Mouse (Mus musculus) liver, embryonic 15.5 days (tissue): ENCODE measurements around the gene Fam102a. TPM values are rescaled to one million over a fixed set of nuclear protein-coding genes. Genes with fewer than 3 reads are reported as not detected.

ENCODE experiments used
- ATAC-seq: fragments of 200-750 bp; cut with Nextera tagmentation; 2 replicates; pipeline ENCODE4 v1.8.0; 2017; ENCODE audit warnings: moderate number of reproducible peaks, mild to moderate bottlenecking, moderate library complexity; ENCODE audit not compliant: insufficient read depth
- H3K27ac ChIP-seq: fragments of 300-500 bp; sonication (generic); replicated peaks from 2 replicates; pipeline ENCODE4 v1.5.1; 2015; ENCODE audit warnings: mild to moderate bottlenecking, inconsistent platforms
- H3K27me3 ChIP-seq: fragments of 300-500 bp; sonication (generic); 2 replicates; pipeline ENCODE4 v1.6.1; 2015; ENCODE audit warnings: mild to moderate bottlenecking, inconsistent platforms
- H3K36me3 ChIP-seq: fragments of 300-500 bp; sonication (generic); replicated peaks from 2 replicates; pipeline ENCODE4 v1.6.1; 2015; ENCODE audit warnings: moderate library complexity, mild to moderate bottlenecking, inconsistent platforms
- H3K4me1 ChIP-seq: fragments of 300-500 bp; sonication (generic); replicated peaks from 2 replicates; pipeline ENCODE4 v1.6.1; 2015; ENCODE audit warnings: inconsistent platforms
- H3K4me2 ChIP-seq: fragments of 300-500 bp; sonication (generic); 2 replicates; pipeline ENCODE4 v1.6.1; 2015; ENCODE audit warnings: moderate library complexity, mild to moderate bottlenecking, inconsistent platforms
- H3K4me3 ChIP-seq: fragments of 300-500 bp; sonication (generic); replicated peaks from 2 replicates; pipeline ENCODE4 v1.5.1; 2015; ENCODE audit warnings: mild to moderate bottlenecking, inconsistent platforms
- H3K9ac ChIP-seq: fragments of 300-500 bp; sonication (generic); 2 replicates; pipeline ENCODE4 v1.6.1; 2015; ENCODE audit warnings: moderate library complexity, mild to moderate bottlenecking, inconsistent platforms
- H3K9me3 ChIP-seq: fragments of 300-500 bp; sonication (generic); replicated peaks from 2 replicates; pipeline ENCODE4 v1.6.1; 2016; ENCODE audit warnings: inconsistent platforms
- WGBS: fragments of 180-500 bp; shearing (Covaris S2); methylation state at CpG from one replicate; pipeline ENCODE4 v1.1.7; 2015; ENCODE audit warnings: mixed read lengths; ENCODE audit not compliant: insufficient replicate concordance; 5-methylcytosine and 5-hydroxymethylcytosine counted together
- polyA plus RNA-seq: library from polyadenylated mRNA; unstranded; fragments of >200 nt; fragmentation: Nextera tagmentation; extraction: Ambion mirVana; gene quantifications from 2 replicates; pipeline ENCODE4 v1.2.1, GENCODE M21; 2015

Gene Fam102a
- polyA plus RNA-seq, 1 experiment from 2014 or later: 1.3 TPM

DNA sequence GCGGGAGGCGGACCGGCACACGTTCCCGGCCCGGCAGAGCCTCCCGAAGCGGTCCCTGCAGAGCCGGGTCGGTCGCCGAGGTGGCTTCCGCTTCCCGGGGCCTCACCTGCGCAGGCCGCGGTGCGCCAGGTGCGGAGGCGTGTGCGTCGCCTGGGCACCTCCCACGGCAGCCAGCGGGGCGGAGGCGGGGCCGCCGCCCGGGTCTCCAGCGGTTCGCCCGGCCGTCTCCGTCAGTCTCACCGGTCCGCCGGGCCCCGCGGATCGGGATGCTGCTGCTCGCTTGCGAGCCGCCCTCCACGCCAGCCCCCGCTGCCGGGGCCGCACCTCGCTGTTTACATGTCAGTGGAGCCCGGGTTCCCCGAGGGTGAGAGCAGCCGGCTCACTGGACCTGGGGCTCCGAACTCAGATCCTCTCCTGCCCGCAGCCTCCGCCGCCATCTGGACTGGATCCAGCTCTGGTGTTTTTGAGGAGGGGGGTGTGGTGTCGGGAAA lies 414 bp downstream of the Fam102a start:
- Histone ChIP-seq H3K9ac (peak overlapping the region; percentile 75), H3K9me3 (no peaks in the 10 kb centered on the region), H3K36me3 (no peaks in the 10 kb centered on the region), H3K27ac (peak overlapping the region; percentile 81), H3K4me1 (peaks cover 38% of the 10 kb centered on the region), H3K4me3 (peak overlapping the region; percentile 78), H3K27me3 (peaks cover 67% of the 10 kb centered on the region), H3K4me2 (peak overlapping the region; percentile 100)
- peak; percentile 68 for ATAC-seq
- 0% methylated on average over 56 of the region's 56 CpGs for WGBS

DNA sequence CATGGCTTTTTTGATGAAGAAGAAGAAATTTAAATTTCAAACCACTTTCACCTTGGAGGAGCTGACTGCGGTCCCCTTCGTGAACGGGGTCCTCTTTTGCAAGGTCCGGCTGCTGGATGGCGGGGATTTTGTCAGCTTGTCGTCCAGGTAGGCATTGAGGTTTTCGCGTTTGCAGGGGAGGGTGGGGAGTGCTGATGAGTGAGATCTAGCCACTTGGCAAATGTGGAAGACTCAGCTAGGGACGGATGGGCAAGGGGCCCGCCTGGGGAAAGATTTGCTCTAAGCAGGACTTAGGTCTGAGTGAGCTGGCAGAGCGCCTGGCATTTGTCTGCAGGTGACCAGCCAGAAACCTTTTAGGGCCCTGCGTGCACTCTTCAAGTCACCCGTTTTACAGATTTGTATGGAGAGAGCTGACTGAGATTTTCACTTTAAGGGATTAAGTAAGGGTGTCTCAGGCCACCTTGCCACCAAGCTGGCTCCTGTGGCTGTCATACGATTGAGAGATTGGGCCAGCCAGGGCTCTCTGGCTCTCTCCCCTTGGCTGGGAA lies 1.0 kb downstream of the Fam102a start:
- Histone ChIP-seq H3K4me1 (peaks cover 38% of the 10 kb centered on the region), H3K27ac (peak overlapping the region; percentile 81; the same call in 1 of the 2 replicates)
- ATAC-seq: no peak

DNA sequence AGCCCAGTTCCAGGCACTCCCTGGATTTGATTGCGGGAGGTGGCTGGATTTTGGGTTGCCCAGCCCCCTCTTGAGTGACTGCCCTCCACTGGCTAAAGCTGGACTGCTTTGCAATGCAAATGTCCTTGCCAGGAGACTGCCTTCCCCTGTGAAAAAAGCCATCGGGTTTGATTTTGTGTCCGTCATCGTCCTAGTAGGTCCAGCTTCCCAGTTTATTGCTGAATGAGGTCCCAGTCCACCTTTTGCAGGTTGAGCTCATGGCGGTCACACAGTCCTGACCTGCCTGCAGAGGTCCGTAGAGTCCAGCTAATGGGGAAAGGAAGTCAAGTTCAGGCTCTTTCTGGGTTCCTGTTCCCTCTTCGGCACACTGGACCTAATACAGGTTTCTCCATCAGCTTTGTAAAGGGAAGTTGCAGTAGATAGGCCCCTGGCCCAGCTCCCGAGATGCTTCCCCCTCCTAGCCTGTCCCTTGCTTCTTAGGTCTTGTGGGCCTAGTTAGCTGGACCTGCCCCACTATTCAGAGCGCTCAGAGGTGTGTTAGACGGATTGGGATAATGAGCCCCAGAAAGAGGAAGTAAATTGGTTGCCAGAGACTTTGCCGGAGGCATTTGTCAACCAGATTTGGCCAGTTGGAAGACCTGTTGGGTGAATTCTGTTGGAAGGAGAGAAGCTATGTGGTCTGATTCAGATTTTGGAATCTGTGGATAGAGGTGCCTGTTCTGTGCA lies 1.7 kb downstream of the Fam102a start:
- 6% methylated on average over 11 of the region's 11 CpGs for WGBS
- H3K27ac ChIP-seq: peak overlapping the region; percentile 64
- H3K27me3 ChIP-seq: peaks cover 67% of the 10 kb centered on the region
- H3K9me3 ChIP-seq: no peaks in the 10 kb centered on the region
- peaks cover 38% of the 10 kb centered on the region for H3K4me1 ChIP-seq
- no peak overlapping the region for H3K9ac ChIP-seq
- H3K4me2 ChIP-seq: peak overlapping the region; percentile 100
- H3K36me3 ChIP-seq: no peaks in the 10 kb centered on the region
- no peak for ATAC-seq
- H3K4me3 ChIP-seq: peak overlapping the region; percentile 78

More for the DNA sequence above, 1.0 kb downstream of the Fam102a start:
- H3K4me2 ChIP-seq: peak overlapping the region; percentile 100
- 3% methylated on average over 14 of the region's 14 CpGs for WGBS
- peaks cover 67% of the 10 kb centered on the region for H3K27me3 ChIP-seq
- H3K4me3 ChIP-seq: peak overlapping the region; percentile 78
- H3K9ac ChIP-seq: peak overlapping the region; percentile 75
- H3K9me3 ChIP-seq: no peaks in the 10 kb centered on the region
- no peaks in the 10 kb centered on the region for H3K36me3 ChIP-seq

DNA sequence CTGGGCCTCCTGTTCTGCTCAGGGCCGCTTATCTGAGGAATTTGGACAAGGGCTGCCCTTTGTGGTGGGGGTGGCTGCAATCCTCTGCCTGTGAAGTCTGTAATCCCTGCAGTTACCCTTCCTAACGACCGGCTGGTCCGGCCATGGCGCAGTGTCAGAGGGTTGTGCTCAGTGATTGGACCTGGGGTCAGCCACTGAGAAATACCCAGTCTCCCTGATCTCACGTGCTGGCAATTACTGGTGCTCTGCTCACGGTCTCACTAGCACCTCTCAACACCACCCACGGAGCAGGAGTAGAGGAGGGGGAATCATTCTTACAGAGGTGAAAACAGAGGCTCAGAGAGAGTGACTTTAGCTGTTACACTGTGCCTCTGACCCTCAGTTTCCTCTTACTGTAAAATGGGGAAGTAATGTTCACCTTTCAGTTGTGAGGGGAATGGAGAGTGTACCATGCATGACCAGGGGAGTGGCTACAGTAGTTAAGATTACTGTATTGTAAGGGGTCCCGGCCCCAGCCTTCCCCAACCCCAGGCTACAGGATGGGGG lies 2.3 kb downstream of the Fam102a start:
- H3K9ac ChIP-seq: no peak overlapping the region
- no peaks in the 10 kb centered on the region for H3K9me3 ChIP-seq
- peaks cover 67% of the 10 kb centered on the region for H3K27me3 ChIP-seq
- 5% methylated on average over 9 of the region's 9 CpGs for WGBS
- ATAC-seq: no peak
- no peaks in the 10 kb centered on the region for H3K36me3 ChIP-seq
- peaks cover 38% of the 10 kb centered on the region for H3K4me1 ChIP-seq
- peak overlapping the region; percentile 78 for H3K4me3 ChIP-seq
- H3K4me2 ChIP-seq: peak overlapping the region; percentile 100
- peak overlapping the region; percentile 64 for H3K27ac ChIP-seq

DNA sequence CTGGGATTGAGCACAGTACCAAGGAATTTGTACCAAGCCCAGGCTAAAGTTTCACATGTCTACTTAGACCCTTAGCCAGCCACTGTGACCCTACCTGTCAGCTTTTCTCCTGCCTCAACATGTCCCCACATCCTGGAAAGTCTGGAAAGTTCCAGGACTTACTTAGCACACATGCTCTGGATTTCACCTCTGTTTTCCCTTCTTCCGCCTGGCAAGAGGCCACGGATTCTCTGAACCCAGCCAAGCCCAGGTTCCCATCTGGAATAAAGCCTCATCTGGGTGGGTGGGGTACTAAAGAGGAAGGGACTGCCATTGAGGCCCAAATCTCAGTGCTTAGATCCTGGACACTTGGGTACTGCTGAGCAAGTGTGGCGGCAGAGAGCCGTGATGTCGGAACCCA lies 2.8 kb downstream of the Fam102a start:
- peaks cover 67% of the 10 kb centered on the region for H3K27me3 ChIP-seq
- H3K9ac ChIP-seq: no peak overlapping the region
- no peaks in the 10 kb centered on the region for H3K9me3 ChIP-seq
- no peaks in the 10 kb centered on the region for H3K36me3 ChIP-seq
- no peak overlapping the region for H3K27ac ChIP-seq
- peak overlapping the region; percentile 100 for H3K4me2 ChIP-seq
- 75% methylated on average over 5 of the region's 5 CpGs for WGBS
- no peak overlapping the region for H3K4me3 ChIP-seq
- peaks cover 38% of the 10 kb centered on the region for H3K4me1 ChIP-seq
- no peak for ATAC-seq

DNA sequence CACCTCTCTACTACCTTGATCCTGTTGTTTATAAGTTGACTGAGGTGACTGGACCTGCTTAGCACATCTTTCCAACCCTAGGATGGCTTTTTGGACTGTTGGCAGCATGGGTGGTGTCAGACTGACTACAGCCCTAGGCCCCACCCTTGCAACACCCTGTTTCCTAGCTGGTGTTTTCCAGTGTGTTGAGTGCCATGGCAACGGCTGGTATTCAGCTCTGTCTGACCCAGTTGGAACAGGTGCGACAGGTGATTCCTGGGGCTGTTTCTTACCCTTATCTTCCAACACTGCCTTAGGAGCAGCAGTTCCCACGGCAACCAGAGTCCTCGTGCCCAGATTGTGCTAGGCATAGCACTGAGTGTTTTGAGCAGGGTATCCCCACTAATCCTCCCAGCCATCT lies 3.3 kb downstream of the Fam102a start:
- H3K9me3 ChIP-seq: no peaks in the 10 kb centered on the region
- WGBS: 53% methylated on average over 4 of the region's 4 CpGs
- H3K9ac ChIP-seq: no peak overlapping the region
- ATAC-seq: no peak
- H3K27ac ChIP-seq: no peak overlapping the region
- H3K27me3 ChIP-seq: peaks cover 63% of the 10 kb centered on the region
- no peaks in the 10 kb centered on the region for H3K36me3 ChIP-seq
- peaks cover 38% of the 10 kb centered on the region for H3K4me1 ChIP-seq
- H3K4me2 ChIP-seq: no peak overlapping the region
- no peak overlapping the region for H3K4me3 ChIP-seq

DNA sequence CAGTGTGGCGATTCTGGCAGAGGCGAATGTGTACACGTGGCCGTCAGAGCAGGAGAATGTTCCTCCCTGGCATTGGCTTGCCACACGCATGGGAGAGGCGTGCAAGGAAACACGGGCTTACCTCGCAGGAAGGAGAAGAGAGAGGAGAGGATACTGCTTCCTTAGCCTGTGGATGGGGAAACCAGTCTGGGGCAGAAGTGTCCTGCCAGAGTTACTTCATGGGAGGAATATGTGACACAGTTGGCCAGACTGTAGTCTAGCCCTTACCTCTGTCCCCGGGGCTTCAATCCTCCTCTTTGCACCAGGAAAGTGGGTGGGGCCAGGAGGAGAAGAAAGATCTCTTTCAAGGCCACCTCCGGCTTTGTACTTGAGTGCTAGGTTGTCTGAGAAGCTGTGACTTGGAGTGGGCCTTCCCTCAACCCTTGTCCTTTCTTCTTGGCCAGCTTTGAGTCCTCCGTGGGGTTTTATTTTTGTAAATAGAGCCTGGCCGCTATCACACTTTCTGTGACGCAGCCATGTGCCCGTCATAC lies 4.4 kb downstream of the Fam102a start:
- no peaks in the 10 kb centered on the region for H3K9me3 ChIP-seq
- no peak overlapping the region for H3K4me3 ChIP-seq
- no peak for ATAC-seq
- no peak overlapping the region for H3K9ac ChIP-seq
- no peak overlapping the region for H3K27ac ChIP-seq
- WGBS: 64% methylated on average over 14 of the region's 14 CpGs
- H3K36me3 ChIP-seq: no peaks in the 10 kb centered on the region
- peaks cover 32% of the 10 kb centered on the region for H3K4me1 ChIP-seq
- peaks cover 53% of the 10 kb centered on the region for H3K27me3 ChIP-seq
- H3K4me2 ChIP-seq: no peak overlapping the region

DNA sequence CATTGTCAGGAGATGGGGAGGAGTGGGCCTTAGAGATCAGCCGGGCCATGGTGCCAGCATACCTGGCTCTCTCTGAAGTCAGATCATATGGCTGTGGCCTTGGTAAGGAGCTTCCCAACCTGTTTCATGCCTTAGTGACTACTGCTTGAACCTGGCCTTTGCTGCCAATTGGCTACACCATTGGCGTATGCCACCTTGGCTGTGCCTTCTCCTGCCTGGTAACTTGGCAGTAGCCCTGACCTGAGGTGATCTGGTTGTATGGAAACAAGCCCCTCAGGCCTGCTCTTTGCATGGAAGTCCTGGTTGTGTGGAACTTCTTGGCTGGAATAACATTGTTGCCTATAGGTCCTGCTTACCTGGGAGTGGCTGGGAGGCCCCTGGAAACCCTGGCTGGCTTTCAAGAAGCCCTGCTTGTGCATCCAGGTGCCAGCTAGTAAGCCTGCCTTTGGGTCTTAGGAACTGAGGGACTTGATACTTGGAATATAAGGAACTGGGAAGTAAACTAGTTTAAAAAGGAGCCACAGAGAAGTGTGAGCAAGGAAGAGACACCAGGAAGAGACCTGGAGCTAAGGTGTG lies 6.3 kb downstream of the Fam102a start:
- WGBS: 56% methylated on average over 2 of the region's 2 CpGs
- Histone ChIP-seq H3K9me3 (no peaks in the 10 kb centered on the region), H3K36me3 (no peaks in the 10 kb centered on the region), H3K4me1 (peaks cover 15% of the 10 kb centered on the region), H3K9ac (no peak overlapping the region), H3K4me2 (no peak overlapping the region), H3K27ac (no peak overlapping the region), H3K27me3 (peaks cover 39% of the 10 kb centered on the region), H3K4me3 (no peak overlapping the region)
- no peak for ATAC-seq

DNA sequence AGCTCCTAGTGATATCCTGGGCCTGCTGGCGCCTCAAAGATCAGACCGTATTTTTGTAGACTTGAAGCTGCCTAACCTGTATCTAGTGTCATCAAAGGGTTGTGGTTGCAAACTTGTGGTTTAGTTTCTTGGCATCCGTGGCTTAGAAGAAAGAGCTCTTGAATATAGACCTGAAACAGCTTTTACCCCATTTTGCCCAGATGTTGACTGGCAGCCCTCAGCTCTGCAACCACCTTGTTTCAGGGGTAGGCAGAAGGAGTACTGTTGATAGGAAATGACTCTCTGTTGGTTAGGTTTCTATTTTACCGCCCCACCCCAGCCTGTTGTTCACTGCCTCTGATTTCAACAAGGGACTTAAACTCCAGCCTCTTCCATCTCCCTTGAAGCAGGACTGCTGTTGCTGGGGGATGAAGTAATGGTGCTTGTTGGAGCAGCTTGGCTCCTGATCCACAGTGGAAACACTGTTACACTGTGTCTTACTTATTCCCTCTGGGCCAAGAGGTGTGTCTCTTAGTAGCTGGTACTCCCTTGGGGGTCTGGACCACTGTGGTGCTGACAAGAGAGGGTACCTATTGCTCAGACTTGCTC lies 6.9 kb downstream of the Fam102a start:
- 23% methylated on average over 4 of the region's 4 CpGs for WGBS
- ATAC-seq: no peak

DNA sequence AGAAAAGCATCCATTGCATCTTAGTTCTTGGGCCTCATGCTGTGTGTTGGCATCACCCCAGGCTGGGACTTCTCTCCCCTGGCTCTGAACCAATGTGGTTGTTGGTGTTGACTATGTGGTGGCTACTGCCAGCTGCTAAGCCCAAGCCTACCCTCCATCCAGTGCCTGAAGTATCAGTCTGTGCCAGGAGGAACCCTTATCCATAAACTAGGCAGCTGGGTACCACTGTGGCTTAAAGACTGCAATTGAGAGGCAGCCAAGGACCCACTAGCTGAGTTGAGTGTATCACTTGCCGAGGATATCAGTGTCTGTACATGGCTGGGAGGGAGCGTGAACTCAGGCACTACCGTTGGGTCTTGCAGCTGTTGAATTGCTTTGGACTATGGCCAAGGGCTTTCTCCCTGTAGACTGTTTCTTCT lies 7.9 kb downstream of the Fam102a start:
- no peaks in the 10 kb centered on the region for H3K9me3 ChIP-seq
- no peak for ATAC-seq
- H3K27ac ChIP-seq: no peak overlapping the region
- WGBS: 67% methylated on average over 3 of the region's 3 CpGs
- H3K4me1 ChIP-seq: peaks cover 3% of the 10 kb centered on the region
- H3K27me3 ChIP-seq: peaks cover 23% of the 10 kb centered on the region
- no peak overlapping the region for H3K9ac ChIP-seq
- no peaks in the 10 kb centered on the region for H3K36me3 ChIP-seq
- H3K4me2 ChIP-seq: no peak overlapping the region
- H3K4me3 ChIP-seq: no peak overlapping the region

More for the DNA sequence above, 6.9 kb downstream of the Fam102a start:
- Histone ChIP-seq H3K27ac (no peak overlapping the region), H3K9me3 (no peaks in the 10 kb centered on the region), H3K27me3 (peaks cover 32% of the 10 kb centered on the region), H3K36me3 (no peaks in the 10 kb centered on the region), H3K4me2 (no peak overlapping the region), H3K9ac (no peak overlapping the region), H3K4me1 (peaks cover 8% of the 10 kb centered on the region), H3K4me3 (no peak overlapping the region)

DNA sequence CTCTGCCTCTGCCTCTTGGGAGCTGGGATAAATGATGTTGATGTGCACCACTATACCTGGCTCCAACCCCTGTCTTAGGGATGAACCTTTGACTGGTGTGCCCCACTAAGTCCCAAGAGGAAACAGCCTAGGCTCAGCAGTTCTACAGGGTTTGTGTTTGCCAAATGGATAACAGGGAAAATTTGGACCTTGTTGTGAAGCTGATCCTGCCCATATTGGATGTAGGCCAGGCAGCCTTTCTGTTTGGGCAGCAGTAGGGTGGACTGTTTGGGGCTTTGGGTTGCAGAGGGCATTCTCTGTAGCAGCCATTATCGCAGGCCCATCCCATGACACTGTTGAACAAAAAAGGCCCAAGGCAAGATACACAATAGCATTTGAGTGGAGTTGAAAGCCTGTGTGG lies 11.8 kb downstream of the Fam102a start:
- WGBS: 70% methylated on average over 1 of the region's 1 CpGs
- Histone ChIP-seq H3K27me3 (no peaks in the 10 kb centered on the region), H3K4me1 (peaks cover 5% of the 10 kb centered on the region)

More for the DNA sequence above, 11.8 kb downstream of the Fam102a start:
- Histone ChIP-seq H3K4me3 (no peak overlapping the region), H3K36me3 (no peaks in the 10 kb centered on the region), H3K9me3 (no peaks in the 10 kb centered on the region), H3K9ac (no peak overlapping the region), H3K27ac (no peak overlapping the region), H3K4me2 (no peak overlapping the region)
- ATAC-seq: no peak
